Mouse (Mus musculus) macrophage (primary cell): ENCODE results near the gene Cp. TPM values are rescaled to one million over a fixed set of nuclear protein-coding genes. Genes with fewer than 3 reads are reported as not detected.

Experiments
- polyA plus RNA-seq: library from polyadenylated mRNA; stranded (reverse); fragments of 250-400 nt; gene quantifications from 3 replicates; pipeline ENCODE4 v1.2.4, GENCODE M21; 2018; ENCODE audit warnings: inconsistent platforms

Cp gene
- polyA plus RNA-seq, 1 experiment from 2014 or later: 22.9 TPM

Other genes starting within 250 kb of the Cp start
- gene Hps3, start 78.3 kb downstream of the Cp start, polyA plus RNA-seq: 15.6 to 41.0 TPM (median 30.1 TPM) in 3 replicates
- 18.0 to 23.6 TPM (median 23.3 TPM) in 3 replicates for gene Hltf, start 100.8 kb downstream of the Cp start, polyA plus RNA-seq
- gene Gyg, start 198.3 kb downstream of the Cp start, polyA plus RNA-seq: 182 to 514 TPM (median 443 TPM) in 3 replicates